Comparison of ENCODE assay signal across 31 mouse cellular contexts in the genomic region with DNA sequence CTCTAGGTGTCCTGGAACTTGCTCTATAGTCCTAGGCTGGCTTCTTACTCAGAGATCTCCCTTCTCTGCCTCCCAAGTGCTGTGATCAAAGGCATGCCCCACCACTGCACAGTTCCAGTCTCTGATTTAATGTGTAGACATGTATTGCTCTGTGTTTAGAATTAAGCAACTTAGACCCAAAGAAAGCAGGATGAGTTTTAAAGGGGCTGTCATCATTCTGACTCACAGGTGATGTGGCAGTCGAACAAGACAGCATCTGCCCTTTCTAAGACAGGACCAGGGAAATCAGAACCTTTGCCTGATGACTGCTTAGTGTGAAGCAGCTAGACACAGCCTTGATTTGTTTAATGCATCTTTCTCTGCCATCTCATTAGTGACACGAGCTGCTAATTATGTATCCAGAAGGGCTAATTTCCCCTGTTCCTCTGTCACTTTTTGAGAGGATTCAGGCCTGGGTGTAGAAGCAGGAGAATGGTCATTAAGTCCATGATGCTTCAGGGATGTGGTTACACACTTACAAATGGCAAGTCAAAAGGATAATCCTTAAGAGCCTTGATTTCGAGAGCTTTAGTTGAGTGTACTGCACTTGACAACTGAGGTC.
A peak's percentile ranks its signal among the peaks of the same experiment; 100 is the strongest.
DNase-seq lines count a peak whose midpoint lies in the region; ATAC-seq and TF ChIP-seq lines count a peak whose summit lies in the region.
"Had no signal": no experiment of that assay in that cellular context is flagged by ENCODE, and none has a peak within 500 bp of the region (broad histone marks: within the 10 kb centered on the region; RNA-seq: fewer than 3 reads in every experiment).

No protein-coding gene starts in this region.

- ATAC-seq in hindbrain, embryonic 13.5 days (ENCODE audit: low FRiP score): no peak
- no peak for ATAC-seq in hindbrain, embryonic 11.5 days (ENCODE audit: low FRiP score)
- ATAC-seq in forebrain, embryonic 13.5 days: 0 out of 2 replicates have a peak, but pooled peaks have one; percentile 14
- ATAC-seq: intestine, embryonic 15.5 days; lung, postnatal 0 days had no signal

- H3K27me3 ChIP-seq in hindbrain, embryonic 13.5 days: no peaks in the 10 kb centered on the region
- no peaks in the 10 kb centered on the region for H3K27me3 ChIP-seq in hindbrain, embryonic 11.5 days (ENCODE audit: control insufficient read depth, insufficient read depth, low read length)
- peaks cover 6% of the 10 kb centered on the region; the same call in 1 of the 2 replicates for H3K27me3 ChIP-seq in forebrain, embryonic 13.5 days
- H3K27me3 ChIP-seq: heart, embryonic 12.5 days; intestine, embryonic 15.5 days; liver, embryonic 13.5 days; stomach, embryonic 15.5 days had no signal

- no peak for TF ChIP-seq CTCF in olfactory bulb, adult 2 months (IDR thresholded peaks at IDR 0.05; ENCODE audit: insufficient read depth, low read depth, low read length)

- H3K27ac ChIP-seq in hindbrain, embryonic 13.5 days: peak overlapping the region; percentile 25; the same call in 1 of the 2 replicates
- H3K27ac ChIP-seq in hindbrain, embryonic 11.5 days (ENCODE audit: low read depth, low read length): no peak overlapping the region
- H3K27ac ChIP-seq in forebrain, embryonic 13.5 days: peak overlapping the region; percentile 49
- peak overlapping the region; percentile 42; the same call in 1 of the 2 replicates for H3K27ac ChIP-seq in olfactory bulb, adult 2 months (ENCODE audit: insufficient read depth, low read depth, low read length)
- H3K27ac ChIP-seq: embryonic facial prominence, embryonic 13.5 days; intestine, embryonic 15.5 days; liver, embryonic 13.5 days; macrophage; stomach, embryonic 15.5 days had no signal

- 56% methylated on average over 3 of the region's 3 CpGs for WGBS in hindbrain, embryonic 13.5 days
- 86% methylated on average over 3 of the region's 3 CpGs for WGBS in hindbrain, embryonic 11.5 days
- 26% methylated on average over 3 of the region's 3 CpGs for WGBS in forebrain, embryonic 13.5 days
- WGBS in olfactory bulb, adult 2 months: 37% methylated on average over 3 of the region's 3 CpGs

- H3K9ac ChIP-seq in hindbrain, embryonic 13.5 days: no peak overlapping the region
- no peak overlapping the region for H3K9ac ChIP-seq in hindbrain, embryonic 11.5 days (ENCODE audit: low read depth, low read length)
- no peak overlapping the region for H3K9ac ChIP-seq in forebrain, embryonic 13.5 days
- H3K9ac ChIP-seq: embryonic facial prominence, embryonic 13.5 days; heart, embryonic 12.5 days; intestine, embryonic 15.5 days; liver, embryonic 13.5 days; stomach, embryonic 15.5 days had no signal

- peaks cover 62% of the 10 kb centered on the region for H3K4me1 ChIP-seq in hindbrain, embryonic 13.5 days (replicated peaks)
- peaks cover 9% of the 10 kb centered on the region; the same call in 1 of the 2 replicates for H3K4me1 ChIP-seq in hindbrain, embryonic 11.5 days (replicated peaks; ENCODE audit: control insufficient read depth, insufficient read depth, low read length)
- peaks cover 48% of the 10 kb centered on the region for H3K4me1 ChIP-seq in forebrain, embryonic 13.5 days
- H3K4me1 ChIP-seq in olfactory bulb, adult 2 months (ENCODE audit: control insufficient read depth, insufficient read depth, low read length): peaks cover 5% of the 10 kb centered on the region; the same call in 1 of the 2 replicates
- H3K4me1 ChIP-seq: intestine, embryonic 15.5 days had no signal

- no peak overlapping the region for H3K4me3 ChIP-seq in hindbrain, embryonic 13.5 days
- H3K4me3 ChIP-seq in hindbrain, embryonic 11.5 days (ENCODE audit: low read depth, low read length): no peak overlapping the region
- H3K4me3 ChIP-seq in forebrain, embryonic 13.5 days: no peak overlapping the region
- no peak overlapping the region for H3K4me3 ChIP-seq in olfactory bulb, adult 2 months (ENCODE audit: insufficient read depth, low read depth, low read length)
- H3K4me3 ChIP-seq: embryonic facial prominence, embryonic 13.5 days; erythroblast, embryonic 14.5 days; heart, embryonic 12.5 days; intestine, embryonic 15.5 days; liver, embryonic 13.5 days; stomach, embryonic 15.5 days had no signal

- no peak overlapping the region for H3K4me2 ChIP-seq in hindbrain, embryonic 13.5 days
- H3K4me2 ChIP-seq in hindbrain, embryonic 11.5 days (replicated peaks; ENCODE audit: low read depth, low read length): no peak overlapping the region
- H3K4me2 ChIP-seq in forebrain, embryonic 13.5 days: no peak overlapping the region
- H3K4me2 ChIP-seq: embryonic facial prominence, embryonic 13.5 days; heart, embryonic 12.5 days; intestine, embryonic 15.5 days; liver, embryonic 13.5 days; stomach, embryonic 15.5 days had no signal

- H3K9me3 ChIP-seq in hindbrain, embryonic 13.5 days: no peaks in the 10 kb centered on the region
- no peaks in the 10 kb centered on the region for H3K9me3 ChIP-seq in hindbrain, embryonic 11.5 days (ENCODE audit: control insufficient read depth, low read length)
- 0 out of 2 replicates have a peak, but pooled peaks cover 6% of the 10 kb centered on the region for H3K9me3 ChIP-seq in forebrain, embryonic 13.5 days (replicated peaks)
- H3K9me3 ChIP-seq: embryonic facial prominence, embryonic 13.5 days; G1E; intestine, embryonic 15.5 days; liver, embryonic 13.5 days; stomach, embryonic 15.5 days had no signal

- no peaks in the 10 kb centered on the region; the same call in 1 of the 2 replicates for H3K36me3 ChIP-seq in hindbrain, embryonic 13.5 days
- H3K36me3 ChIP-seq in hindbrain, embryonic 11.5 days (ENCODE audit: control insufficient read depth, insufficient read depth, low read length): no peaks in the 10 kb centered on the region
- no peaks in the 10 kb centered on the region for H3K36me3 ChIP-seq in forebrain, embryonic 13.5 days (ENCODE audit: poor library complexity, severe bottlenecking)
- H3K36me3 ChIP-seq: embryonic facial prominence, embryonic 13.5 days; G1E; liver, embryonic 13.5 days; stomach, embryonic 15.5 days had no signal

- no peak for TF ChIP-seq POLR2A in olfactory bulb, adult 2 months (IDR thresholded peaks at IDR 0.05; ENCODE audit: insufficient read depth, low read depth, low read length)

- DNase-seq in hindbrain, embryonic 11.5 days (ENCODE audit: low spot score): no peak
- peak; percentile 58 for DNase-seq in retina, postnatal 1 day
- DNase-seq in retina, embryonic 14.5 days (ENCODE audit: low spot score): no peak
- DNase-seq in lung, postnatal 25 days (ENCODE audit: low spot score): no peak
- DNase-seq in layer of hippocampus, postnatal 14 days (ENCODE audit: low spot score in 2 of 2): no peak
- DNase-seq: adrenal gland, postnatal 14 days; cerebellum, adult 11-12 months; cerebellum, postnatal 10 days; gastrocnemius, postnatal 36 days; heart, adult 18-20 months; heart, postnatal 10 days; kidney, adult 2 months; kidney, postnatal 36 days; layer of hippocampus, postnatal 36 days; left cerebral cortex, postnatal 4 days; liver, embryonic 13.5 days; lung, adult 18-20 months; midbrain, embryonic 14.5 days; right cerebral cortex, postnatal 25 days; thymus, postnatal 14 days had no signal
